Mouse (Mus musculus) brain, adult 2 months (tissue): ENCODE measurements at regions not wholly inside any gene's neighbourhood (a gene's known extent, or its start where the extent isn't known, plus 50 kb on each side); places are given as distances from the start of the nearest gene placed in this dataset.
A peak's percentile ranks its signal among the peaks of the same experiment; 100 is the strongest.

Source experiments
- DNase-seq: peaks from one replicate; pipeline ENCODE4 v3.0.0; 2011; ENCODE audit warnings: low read depth, low spot score

DNA sequence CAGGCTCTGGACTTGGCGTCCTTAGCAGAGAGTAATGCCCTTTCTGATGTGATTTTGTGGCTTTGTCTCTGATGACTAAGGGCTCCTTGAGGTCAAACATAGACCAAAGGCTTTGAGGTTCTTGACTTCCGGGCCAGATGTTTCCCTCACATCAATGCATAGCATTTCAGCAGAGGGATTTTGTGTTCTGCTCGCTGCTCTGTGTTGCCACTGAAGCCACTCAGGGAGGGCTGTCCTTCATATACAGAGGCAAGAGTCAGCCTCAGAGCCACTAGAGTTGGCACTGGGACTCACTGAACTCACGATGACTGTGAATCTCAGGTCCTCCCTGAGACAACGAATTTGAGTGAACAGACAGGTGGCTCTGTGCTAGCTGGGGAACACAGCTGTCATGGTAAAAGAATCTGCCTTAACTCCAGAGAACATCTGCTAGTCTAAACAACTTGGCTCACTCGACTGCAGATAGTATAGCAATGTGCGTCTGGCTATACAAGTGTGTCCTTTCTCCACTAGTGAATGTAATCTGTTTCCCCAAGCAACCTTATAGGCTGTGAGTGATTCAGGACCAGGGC is 74.3 kb downstream of the Gp2 start:
- peak; percentile 24 for DNase-seq

DNA sequence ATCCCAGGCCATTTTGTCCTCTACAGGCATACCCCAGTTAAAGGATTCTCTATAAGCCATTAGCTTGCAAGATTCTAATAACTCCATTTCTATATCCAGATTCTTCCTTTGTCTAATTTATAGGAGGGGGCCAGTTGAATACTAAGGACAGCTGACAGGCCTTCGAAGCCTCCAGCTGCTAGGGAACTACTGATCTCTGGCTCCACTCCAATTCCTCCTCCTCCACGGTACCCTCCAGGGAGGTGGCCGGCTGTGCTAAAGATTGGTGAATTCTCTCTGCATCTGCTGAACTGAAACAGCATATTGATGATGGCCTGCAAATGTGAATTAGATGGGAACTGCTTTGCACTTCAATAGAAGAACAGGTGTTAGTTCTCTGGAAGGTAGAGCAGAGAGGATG is 79.2 kb downstream of the Gp2 start:
- DNase-seq: peak; percentile 19

- no peak for DNase-seq
Measured at GRCm38 (mm10) chr7:119364268-119364596, 94.9 kb downstream of the Gp2 start.

DNA sequence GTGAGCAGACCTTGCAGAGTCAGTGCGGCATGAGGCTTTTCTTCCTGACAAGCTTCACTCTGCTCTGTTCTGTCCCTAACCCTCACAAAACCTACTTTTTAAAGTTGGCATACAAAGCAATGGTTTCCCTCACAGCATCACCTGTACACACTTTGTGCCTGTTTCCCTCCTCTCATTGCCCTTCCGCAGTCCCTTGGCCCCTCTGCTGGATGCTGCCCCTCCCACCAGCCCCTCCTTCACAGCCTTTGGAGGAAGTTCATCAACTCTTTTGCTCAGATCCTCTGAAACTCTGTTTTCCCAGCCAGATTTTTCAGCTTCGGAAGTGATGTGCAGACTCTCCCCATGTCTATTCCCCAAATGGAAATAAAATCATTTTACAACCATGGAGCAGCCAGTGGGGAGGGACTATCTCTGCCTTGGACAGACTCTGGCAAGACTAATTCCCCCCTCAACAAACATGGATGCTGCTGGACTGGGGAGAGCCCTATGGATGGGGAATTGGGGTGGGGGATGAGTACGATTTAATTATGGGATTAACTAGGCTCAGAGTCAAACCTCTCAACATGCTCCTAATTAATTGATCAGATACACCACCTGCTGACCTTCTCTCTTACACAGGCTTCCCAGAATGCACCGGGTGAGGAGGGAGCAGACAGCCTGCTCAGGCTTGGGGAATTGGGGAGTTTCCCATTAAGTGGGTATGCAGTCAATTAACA is 95.4 kb downstream of the Gp2 start:
- no peak for DNase-seq

DNA sequence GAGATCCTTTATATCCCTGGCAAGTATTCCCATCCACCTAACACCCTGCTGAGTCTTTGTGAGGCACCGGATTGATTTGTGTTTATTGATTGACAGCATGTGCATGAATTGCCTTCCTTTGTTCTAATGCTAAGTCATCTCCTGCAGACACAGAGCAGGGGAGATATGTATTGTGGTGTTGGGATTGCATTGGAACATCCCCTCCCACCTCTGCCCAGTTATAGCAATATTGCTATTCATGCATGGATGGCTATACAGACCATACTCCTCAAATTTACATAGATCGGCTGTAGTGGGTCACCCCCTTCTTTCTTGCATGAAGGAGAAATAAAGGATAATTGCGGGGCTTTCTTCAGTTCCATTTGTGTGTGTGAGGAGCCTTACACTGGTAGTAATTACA is 101.7 kb downstream of the Gp2 start:
- DNase-seq: no peak

- no peak for DNase-seq
Measured at GRCm38 (mm10) chr7:119356251-119356650, 102.8 kb downstream of the Gp2 start.

DNA sequence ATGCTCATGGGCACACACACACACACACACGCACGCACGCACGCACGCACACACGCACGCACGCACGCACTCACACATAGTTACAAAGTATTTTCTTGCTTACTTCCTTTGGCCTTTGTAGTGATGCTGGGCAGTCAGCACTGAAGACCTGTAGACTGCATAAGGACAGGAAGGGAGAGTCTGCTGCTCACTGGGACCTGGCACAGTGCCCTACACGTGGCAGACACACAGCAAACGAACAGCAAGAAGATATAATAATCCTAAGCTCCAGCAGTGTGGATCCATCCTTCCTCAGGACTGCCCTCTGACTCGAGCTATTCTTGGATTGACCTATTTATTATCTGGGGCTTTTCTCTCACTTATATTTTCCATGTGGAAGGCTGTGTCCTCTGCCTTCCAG is 106.5 kb downstream of the Gp2 start:
- peak; percentile 27 for DNase-seq

DNA sequence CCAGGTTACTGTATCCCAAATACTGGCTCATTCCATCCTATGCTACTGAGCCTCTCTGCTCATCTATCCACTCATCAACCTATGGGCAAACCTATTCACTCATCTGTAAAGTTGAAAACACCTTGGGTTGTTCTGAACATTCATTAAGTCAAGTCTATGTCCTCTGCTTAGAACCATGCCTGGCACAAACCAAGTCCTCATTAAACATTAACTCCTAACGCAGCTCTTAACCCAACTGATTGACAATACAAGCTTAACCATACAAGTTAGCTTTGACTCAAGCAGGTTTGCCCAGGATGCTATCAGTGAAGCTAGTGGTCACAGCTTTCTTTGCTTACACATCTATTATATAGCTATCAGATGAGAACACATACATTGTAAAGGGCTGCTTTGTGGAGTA is 108.4 kb downstream of the Gp2 start:
- DNase-seq: no peak

- no peak for DNase-seq
Measured at GRCm38 (mm10) chr7:119343380-119343779, 115.7 kb downstream of the Gp2 start.

DNA sequence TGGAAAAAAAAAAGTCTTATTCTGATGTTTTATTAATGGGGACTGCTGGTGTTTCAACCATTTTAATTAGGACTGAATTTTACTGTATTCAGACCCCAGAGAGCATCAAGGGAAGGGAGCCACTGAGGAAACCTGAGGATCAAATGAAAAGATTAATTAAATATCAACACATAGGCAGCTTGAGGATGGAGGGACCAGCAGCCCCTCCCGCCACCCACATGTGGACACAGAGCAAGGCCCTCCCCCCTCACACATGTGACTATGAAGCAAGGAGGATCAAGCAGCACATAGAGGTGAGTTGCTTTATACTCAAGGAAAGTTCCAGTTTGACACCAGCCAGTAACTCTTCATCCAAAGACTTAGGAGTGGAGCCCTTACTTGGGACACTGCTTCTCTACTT is 126.0 kb downstream of the Gp2 start:
- DNase-seq: no peak

DNA sequence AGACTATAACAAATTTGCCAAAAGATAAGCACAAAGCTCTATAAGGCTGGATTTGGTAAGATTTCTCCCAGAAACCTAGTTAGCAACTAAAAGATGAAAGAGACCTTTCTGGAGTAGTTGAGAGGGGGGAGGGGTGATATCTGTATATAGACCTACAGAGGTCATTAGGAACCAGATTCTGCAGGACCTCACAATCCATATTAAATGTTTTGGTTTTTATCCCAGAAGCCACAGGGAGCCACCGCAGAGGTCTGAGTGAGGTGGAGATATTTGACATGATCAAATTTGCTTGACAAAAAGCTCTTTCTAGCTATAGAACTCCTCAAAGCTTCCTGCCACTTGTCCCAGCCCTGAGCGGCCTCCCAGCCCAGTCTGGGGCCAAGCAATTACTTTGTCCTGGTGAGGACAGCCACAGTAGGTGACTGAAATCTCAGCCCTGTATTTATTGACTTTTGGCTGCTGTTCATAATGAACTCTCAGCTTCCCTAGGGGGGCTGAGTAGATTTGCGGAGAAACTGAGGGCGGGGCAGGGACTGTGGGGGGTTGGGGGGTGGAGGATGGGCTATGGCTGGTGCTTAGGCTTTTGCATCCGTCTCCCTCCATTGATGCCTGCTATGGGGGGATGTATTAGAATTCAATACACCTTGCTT is 128.5 kb downstream of the Gp2 start:
- no peak for DNase-seq

GRCm38 (mm10) chr7:119296307-119296706 is 111.9 kb upstream of the Gpr139 start:
- DNase-seq: no peak

DNA sequence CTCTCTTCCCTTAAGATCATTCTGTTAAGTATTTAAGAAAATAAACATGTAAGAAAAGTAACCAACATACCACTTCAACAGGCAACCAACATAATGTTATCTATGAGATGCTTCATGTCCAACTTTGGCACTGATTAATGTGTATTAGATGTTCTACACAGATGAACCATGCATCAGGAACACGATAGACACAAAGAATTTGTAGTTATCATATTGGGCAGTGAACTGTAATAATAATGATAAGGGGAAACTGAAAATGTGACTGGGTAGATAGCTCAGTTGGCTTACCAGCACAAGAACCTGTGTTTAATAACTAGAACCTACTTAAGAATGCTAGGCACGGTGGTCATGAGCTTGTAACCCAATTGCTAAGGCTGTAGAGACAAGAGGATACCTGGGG is 107.0 kb upstream of the Gpr139 start:
- DNase-seq: no peak

- DNase-seq: peak; percentile 73
Measured at GRCm38 (mm10) chr7:119285290-119285689, 100.9 kb upstream of the Gpr139 start.

DNA sequence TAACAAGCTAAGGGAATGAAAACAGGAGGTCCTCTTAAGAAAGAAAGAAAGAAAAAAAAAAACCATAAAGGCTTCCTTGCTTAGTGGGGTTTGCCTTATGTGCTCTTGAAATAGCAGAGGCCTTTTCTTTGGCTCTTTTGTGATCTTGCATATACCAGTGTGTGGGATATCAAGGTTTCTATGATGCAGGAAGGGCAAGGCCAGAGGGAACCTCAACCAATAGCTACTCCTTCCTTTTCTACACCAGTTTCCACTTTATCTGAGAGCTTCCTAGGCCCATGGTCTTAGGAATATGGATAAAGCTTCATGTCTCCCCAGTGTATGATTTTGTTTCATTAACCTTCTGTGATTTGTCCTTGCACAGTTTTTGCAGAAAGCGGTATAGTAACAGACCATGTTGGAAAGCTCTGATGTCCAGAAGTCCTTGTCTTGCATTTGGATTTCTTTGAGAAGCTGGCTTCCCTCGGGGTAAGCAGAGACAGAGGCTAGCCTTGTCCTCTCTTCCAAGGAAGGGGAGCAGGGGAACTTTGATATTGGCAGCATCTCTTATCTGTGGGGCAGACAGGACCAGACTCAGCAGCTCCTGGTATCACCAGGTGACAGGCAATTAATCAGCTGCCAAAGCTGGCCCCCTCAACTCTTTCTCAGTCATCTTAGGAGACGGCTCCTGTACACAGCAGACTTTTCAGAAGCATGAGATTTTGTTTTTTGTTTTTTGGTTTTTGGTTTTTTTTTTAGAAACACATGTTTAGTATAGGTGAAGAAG is 95.7 kb upstream of the Gpr139 start:
- no peak for DNase-seq

DNA sequence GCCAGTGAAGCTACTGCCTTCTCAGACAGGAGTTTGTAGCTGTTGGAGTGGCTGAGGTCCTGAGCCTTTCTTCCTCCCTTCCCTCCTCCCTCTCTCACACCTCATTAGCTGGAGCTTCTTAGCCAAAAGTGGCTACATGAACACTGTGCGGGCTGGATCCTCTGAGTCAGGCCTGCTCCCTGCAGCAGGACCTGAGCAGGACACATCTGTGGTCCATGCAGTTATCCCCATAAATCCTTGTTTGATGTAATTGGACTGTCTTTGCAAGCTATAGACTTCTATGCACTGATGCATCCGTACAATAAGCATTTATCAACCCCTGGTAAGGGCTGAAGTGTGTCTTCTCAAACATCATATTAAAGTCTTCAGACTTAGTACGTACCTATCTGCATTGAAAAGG is 88.2 kb upstream of the Gpr139 start:
- DNase-seq: no peak

DNA sequence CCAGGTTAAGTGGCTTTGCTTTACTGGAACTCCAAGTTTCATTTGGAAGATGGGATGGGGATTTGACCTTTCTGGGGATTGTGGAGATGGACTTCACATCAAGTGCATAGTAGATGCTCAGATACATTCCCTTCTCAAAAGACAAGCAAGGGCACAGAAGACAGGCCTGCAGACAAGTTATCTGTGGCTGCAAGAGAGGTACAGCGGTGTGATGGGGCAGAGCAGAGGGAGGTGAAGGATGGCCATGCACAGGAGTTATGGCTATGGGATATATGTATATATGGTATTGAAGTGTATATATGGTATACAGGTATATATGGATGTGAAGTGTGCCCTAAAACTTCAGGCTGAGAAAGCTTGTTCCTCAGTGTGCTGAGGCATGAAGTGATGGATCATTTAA is 87.0 kb upstream of the Gpr139 start:
- no peak for DNase-seq

DNA sequence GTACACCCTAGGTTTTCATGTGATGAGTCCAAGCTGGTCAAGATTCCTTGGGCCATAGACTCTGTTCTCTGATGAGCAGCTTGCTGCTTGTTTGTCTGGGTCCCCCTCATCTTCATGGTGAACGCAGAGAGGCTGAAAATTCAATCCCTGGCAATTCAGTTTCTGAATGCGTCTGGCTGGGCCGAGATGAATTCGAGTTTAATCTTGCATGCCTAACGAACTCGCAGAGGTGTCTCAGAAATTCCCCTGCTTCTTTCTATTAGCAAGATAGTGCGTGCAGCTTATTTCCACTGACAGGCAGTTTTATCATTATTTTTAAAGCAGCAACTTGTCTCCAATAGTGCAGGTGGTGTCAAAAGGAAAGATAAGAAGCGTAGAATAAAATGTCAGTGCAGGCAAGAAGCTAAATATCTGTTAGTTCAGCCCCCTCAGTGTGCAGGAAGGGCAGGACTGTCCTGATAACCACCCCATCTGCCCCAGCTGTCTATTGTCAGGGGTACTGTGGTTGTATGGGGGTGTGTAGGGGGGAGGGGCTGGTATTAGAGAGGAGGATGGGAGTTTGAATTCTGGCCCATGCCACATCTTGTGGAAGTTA is 86.5 kb upstream of the Gpr139 start:
- no peak for DNase-seq

GRCm38 (mm10) chr7:119258222-119258621 is 73.8 kb upstream of the Gpr139 start:
- no peak for DNase-seq

DNA sequence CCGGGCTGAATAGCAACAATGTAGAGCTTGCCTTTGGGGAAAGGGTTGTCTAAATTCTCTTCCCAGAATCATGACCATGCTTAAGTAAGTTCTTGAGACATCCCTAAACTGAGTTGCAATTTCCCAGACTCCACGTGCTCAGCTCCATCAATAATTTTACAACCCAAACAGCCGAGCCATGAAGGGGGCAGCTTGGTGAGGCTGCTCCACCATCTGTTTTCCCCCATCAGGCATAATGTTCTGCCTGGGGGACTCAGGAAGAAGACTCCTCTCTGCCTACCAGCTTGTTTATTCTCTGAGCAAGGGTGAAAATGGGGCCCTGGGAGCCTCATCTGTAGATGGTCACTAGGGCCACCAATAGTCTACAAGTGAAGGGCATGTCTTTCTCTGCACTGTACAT is 72.5 kb upstream of the Gpr139 start:
- DNase-seq: no peak

GRCm38 (mm10) chr7:119252742-119253141 is 68.3 kb upstream of the Gpr139 start:
- no peak for DNase-seq

DNA sequence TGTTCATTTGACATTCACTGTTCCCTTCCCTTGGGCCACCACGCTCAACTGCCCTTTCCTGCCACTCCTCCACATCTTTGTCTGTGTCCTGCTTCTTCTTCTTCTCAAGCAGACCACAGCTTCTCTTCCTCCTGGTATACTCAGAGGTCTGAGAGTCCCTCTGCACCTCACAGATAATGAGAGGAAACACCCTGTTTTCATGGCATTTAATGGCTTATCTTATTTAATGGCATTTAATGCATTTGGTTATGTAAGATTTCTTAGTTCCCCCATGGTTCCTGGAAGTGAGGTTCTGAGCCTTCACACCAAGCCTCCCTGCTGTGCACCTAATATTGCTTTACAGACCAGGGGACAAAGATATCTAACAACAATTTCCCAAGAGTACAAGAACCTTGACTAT is 67.3 kb upstream of the Gpr139 start:
- DNase-seq: no peak
